Mouse (Mus musculus) urinary bladder, postnatal 14 days (tissue): ENCODE results near the gene Tbc1d9b.
"Not testable (repeated sequence)": the region's sequence is repeated elsewhere in the genome, so short reads cannot be mapped to it uniquely, and the experiment has no call there.

Experiments used
- DNase-seq: peaks from one replicate; pipeline ENCODE4 v3.0.0; 2021; ENCODE audit warnings: low spot score

Gene Tbc1d9b

DNA sequence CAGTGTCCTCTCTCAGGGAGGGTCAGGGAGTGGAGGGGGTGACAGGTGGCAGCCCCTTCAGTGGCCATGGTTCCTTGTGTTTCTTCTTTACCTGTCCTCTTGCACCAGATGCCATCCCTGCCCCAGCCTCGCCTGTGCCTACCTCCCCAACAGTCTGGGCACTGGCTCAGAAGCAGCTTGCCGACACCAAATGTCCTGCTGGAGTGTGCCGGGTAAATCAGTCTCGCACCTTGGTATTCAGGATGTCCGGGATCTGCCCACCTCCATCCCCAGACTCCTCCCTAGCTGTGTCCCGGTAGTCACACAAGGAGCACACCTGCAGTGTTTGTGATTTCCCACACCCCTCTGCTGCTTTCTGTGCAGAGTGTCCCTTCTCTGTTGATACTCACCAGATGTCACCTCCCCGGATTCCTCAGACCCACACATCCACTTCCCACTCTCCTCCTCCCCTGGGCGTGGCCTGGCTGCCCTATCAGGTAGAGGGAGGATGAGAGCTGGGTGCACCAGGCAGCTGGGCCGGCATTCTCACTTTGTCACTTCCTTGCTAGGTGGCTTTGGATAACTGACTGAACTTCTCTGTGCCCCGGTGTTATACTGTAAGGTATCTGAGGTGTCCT, 7.1 kb downstream of the Tbc1d9b start:
- no peak for DNase-seq

DNA sequence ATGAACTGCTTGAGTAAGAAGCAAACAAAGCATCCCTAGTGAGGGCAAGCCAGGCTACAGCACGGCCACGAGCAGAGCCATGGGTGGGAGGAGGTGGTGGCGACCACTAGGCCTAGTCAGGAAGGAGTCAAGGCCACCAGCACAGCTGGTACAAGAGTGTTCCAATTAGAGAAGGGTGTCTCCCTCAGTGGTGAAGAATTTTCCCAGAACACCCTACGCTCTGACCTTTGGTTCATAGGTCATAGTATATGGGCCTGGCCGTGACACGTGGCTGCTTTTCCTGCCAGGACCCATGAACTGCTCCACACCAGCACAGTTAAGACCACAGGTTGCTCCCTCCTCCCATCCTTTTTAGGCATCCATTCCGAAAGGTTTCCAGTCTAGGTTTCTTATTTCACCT, 8.4 kb downstream of the Tbc1d9b start:
- no peak for DNase-seq

DNA sequence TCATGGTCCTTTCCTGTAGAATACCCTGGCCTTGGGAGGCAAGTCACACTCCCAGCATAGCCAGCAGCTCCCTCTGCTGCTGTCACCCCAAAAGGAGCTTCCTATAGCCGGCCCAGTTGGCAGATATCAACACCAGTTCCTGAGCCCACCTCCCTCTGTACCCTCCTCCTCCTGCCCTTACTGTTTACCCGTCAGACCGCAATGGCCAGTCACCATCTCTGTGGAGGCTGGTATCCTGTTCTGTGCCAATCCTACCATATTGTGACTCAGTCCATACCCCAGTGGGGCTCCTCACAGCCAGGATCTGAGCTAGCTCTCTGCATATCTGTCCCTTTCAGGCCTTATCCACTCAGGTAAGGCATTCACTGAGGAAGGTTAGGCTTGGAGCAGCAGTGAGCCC, 14.3 kb downstream of the Tbc1d9b start:
- no peak for DNase-seq

DNA sequence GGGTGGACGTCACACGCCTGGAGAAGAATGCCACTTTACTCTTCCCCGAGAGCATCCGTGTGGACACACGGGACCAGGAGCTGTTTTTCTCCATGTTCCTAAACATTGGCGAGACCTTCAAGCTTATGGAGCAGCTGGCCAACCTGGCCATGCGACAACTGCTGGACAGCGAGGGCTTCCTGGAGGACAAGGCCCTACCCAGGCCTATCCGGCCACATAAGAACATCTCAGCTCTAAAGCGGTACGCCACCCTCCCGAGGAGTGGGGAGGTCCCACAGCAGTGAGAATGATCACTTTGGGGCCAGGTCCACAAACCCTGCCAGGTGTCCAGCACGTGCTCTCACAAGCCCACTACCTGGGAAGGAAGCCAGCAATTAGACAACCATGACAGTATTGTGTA, 14.9 kb downstream of the Tbc1d9b start:
- DNase-seq, result no peak

DNA sequence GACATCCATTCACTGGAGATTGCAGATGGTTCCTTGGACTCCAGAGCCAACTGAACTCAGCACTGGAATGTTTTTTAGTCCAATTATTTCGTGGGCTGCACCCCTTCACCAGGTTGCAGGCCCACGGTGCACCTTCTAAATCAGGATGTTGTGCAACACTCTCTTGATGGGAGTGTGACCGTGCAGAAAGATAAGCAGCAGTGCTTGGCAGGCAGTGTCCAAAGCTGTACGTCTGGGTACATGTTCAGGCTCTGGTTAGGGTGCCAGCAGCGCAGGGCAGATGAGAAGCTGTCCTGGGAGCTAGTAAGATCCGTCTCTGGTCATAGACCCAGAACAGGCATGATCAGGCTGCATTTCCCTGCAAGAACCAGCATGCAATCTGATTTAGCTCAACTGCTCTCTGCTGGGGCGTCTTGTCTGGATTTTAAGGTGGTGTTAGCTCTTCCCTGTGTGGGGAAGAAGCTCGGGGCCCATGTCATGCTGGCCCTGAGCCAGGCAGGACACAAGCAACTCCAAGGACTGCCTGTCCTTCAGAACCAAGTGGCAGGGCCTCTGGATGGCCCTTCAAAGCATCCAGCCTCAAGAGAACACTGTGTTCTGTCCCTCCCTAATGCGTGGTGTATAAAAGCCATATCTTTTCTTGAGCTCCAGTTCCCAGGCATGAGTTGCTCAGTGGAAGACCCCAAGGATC, 16.2 kb downstream of the Tbc1d9b start:
- no peak for DNase-seq

DNA sequence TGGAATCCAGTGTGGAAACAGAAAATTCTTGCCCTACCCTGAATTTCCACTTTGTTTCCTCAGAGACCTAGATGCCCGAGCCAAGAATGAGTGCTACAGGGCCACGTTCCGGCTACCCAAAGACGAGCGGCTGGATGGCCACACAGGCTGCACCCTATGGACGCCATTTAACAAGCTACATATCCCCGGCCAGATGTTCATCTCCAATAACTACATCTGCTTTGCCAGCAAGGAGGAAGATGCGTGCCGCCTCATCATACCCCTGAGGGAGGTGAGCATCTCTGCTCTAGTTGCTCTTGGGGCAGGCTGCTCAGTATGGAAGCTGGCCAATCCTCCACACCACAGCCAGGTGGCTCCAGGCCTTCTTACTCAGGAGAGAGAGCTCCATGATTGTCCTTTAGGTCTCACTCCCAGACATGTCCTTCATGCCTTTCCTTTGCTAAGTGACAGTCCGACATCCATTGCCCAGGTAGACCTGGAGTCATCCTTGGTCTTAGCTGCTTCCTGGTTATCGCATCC, 16.8 kb downstream of the Tbc1d9b start:
- DNase-seq, result no peak

DNA sequence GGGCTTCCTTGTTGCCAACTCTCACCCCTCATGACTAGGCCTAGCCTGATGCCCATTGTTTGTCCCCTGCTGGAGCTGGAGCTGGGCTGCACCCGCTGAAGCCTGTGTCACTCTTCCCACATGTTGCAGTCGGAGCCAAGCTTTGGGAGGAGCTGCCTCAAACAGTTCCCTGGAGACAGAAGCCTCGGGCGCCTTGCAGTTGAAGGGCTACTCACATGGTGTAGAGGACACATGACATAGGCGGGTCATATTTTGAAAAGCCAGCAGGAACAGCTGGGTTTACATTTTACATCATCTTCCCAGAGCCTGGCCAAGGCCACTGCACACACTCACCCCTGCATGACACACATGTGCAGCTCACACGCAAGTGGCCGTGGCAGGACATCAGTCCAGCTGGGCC, 18.0 kb downstream of the Tbc1d9b start:
- DNase-seq, result no peak

DNA sequence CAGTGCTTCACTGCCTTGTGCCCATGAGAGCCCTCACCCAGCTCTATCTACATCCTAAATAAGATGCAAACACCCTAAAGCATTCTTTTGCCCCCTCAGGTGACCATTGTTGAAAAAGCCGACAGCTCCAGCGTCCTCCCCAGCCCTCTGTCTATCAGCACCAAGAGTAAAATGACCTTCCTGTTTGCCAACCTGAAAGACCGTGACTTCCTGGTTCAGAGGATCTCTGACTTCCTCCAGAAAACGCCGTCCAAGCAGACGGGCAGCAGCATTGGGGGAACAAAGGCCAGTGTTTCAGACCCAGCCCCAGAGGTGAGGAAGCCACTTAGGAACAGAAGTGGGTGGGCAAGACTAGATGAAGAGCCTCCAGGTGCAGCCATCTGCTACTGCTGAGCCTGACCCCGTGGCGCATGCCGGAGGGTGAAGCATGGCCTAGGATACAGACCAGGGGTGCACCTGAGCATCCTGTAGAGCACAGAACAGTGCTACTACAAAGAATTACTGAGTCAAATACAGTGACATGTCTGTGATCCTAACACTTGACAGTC, 18.5 kb downstream of the Tbc1d9b start:
- no peak for DNase-seq

DNA sequence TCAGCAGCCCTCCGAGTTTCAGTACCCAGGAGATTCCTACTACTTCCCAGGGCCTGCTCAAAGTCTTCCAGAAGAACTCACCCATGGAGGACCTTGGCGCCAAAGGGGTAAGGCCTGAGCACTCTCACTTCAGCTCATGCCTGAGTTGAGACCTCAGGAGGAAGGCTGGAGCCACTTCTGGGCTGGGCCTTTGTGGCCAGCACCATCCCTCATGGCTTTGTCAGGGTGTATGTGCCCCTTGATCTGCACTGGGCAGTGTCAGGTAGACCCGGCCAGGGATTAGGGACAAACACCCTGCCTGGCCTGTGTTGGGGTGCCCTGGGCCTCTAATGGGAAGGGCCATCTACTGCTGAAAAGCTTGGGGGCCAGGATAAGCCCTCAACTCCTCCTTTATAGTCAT, 20.2 kb downstream of the Tbc1d9b start:
- DNase-seq, result no peak

DNA sequence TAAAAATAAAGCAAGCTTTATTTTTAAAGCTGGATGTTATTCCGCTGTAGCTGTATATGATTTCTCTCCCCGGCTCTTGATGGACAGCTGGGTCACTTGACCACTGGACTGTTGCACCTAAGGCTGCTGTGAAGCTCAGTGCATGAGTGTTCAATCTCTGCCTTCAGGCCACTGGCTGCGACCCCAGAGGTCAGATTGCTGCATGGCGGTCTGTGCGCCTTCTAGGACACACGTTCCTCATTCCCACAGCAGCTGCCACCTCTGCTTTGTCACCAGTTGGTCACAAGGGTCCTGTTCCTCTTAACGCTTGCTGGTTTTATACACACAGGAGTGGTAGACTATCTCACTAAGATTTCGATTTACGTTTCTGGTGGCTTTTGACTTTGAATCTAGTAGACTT, 23.0 kb downstream of the Tbc1d9b start:
- no peak for DNase-seq

DNA sequence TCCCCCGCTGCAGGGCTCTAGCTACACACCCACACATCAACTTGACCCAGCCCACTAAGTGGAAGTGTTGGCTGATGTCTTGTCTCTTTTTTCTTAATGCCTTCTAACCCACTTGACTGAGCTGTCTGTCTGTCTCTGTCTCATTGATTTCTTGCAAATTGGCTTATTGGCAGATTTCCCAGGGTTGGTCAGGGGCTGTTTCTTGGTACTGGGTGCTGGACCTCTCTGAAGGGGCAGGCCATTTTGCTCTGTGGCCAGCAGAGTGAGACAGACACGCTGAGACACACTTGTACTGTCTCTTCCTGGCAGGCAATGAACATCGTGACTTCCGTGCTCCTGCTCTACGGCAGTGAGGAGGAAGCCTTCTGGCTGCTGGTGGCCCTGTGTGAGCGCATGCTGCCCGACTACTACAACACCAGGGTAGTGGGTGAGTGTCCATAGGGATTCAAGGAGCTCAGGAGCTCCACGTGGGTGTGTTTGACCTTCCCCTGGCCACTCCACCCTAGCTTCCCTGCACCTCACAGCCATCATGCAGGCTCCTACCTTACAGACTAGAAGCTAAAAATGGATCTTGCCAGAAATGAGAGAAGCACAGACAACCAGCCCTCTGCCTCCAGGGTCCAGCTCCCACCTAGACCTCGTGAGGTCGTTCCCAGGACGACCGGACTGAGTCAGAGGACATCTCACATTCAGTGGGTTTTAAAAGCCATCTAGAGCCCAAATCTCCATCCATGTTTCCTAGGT, 23.8 kb downstream of the Tbc1d9b start:
- no peak for DNase-seq

DNA sequence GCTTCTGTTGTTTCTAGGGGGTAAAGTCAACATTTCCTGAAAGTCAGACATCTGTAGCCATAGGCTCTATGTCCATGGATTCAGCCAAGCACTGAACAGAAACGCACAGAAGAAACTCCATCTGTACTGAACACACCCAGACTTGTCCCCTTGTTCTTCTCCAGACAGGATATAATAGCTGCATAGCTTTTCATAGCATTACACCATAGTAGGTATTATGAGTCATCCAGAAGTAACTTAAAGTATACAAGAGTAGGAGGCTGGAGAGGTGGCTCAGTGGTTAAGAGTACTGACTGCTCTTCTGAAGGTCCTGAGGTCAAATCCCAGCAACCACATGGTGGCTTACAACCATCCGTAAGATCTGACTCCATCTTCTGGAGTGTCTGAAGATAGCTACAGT, 24.6 kb downstream of the Tbc1d9b start:
- no peak for DNase-seq

DNA sequence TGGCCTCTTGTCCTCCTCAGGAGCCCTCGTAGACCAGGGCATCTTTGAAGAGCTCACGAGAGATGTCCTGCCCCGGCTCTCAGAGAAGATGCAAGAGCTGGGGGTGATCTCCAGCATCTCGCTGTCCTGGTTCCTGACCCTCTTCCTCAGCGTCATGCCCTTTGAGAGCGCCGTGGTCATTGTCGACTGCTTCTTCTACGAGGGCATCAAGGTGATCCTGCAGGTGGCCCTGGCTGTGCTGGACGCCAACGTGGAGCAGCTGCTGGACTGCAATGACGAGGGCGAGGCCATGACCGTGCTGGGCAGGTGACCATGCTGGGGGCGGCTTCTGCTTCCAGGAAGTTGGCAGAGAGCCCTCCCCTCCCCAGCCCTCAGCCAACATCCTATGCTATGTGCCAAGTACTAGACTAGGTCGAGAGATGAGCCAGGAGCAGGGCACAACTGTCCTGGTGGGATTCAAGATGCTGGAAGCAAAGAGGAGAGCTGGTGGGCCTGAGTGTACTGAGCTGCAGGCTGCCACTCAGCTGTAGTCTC, 25.6 kb downstream of the Tbc1d9b start:
- DNase-seq, result no peak

DNA sequence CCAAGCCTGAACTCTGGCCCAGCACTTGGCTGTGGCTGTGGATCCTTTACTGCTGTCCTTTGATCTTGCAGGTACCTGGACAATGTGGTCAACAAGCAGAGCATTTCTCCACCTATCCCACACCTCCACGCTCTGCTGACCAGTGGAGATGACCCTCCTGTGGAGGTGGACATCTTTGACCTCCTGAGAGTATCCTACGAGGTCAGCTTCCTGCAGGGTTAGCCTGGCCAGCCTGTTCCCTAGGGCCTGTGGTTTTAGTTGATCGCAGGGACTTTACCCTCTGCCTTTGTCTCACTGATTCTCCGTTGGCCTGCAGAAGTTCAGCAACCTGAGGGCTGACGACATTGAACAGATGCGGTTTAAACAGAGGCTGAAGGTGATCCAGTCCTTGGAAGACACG, 27.1 kb downstream of the Tbc1d9b start:
- no peak for DNase-seq

DNA sequence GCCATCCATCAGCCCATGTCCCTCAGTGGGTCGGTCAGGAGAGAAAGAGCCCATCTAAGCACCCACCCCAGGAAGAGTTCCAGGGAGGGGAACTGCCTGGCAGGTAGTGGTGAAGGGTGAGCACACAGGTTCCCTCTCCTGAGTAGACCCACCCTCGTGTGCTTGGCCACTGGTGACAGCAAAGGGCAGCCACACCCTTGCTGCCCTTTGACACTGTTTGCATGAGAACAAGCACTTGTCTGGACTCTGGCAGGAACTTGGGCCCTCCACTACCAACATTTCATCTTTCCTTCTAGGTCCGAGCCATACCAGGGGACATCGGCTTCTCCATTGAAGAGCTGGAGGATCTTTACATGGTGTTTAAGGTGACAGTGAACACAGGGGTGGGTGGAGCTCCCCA, 28.2 kb downstream of the Tbc1d9b start:
- no peak for DNase-seq

DNA sequence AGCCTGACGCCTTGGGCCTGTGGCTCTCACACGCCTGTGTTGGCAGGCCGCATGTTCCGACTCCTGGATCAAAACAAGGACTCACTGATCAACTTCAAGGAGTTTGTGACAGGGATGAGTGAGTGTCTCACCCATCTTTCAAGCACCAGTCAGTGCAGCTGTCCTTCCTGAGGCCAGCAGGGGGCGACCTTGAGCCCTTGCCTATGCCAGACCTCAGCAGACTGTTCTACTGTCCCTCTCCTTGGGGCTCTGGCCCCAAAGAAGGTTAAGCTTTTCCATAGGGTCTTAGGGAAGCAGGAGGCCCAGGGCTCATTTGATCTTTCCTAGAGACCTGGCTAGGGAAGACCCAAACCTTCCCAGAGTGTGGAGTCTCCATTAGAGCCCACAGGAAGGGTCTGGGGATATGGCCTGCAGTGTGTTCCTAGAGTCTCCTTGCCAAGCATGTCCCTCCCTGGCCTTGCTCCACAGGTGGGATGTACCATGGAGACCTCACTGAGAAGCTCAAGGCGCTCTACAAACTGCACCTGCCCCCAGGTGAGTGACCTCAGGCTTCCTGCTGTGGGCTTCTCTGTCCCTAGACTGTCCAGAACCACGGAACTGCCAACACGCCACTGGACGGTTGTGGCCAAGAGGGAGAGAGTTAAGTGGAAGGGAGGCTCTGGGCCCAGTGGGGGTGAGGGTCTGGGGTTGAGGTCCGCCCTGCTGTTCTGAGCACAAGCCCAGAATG, 30.5 kb downstream of the Tbc1d9b start:
- peak; percentile 56 for DNase-seq

DNA sequence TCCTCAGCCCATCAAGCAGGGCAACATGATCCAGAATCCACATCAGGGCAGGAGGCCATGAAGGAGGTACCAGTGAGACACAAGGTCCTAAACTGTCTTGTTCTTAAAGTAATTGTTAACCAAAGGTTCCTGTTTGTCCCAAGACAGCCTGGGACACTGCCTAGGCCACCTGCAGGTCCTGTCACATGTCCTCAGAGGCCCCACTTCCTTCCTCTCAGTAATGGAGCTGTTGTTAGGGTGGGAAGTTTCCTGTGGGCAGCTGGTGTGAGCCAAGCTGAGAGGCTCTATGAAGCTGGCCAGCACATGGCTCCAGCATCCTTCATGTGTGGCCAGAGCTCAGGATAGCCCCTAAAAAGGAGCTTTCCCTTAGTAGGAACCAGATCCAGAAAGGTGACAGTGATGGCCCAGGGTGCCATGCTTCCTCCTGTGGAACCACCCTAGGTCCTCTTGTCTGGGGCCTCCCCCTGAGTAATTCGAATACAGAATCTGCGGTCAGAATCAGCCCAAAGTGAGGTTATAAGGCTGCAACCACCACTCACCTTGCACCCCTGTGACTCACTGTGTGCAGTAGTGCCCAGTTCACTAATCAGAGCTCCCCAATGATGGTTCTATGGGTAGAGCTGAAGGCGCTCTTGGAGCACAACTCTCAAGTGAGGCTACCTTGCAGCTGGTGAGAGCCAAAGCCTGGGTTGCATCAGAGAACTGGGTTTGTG, 31.3 kb downstream of the Tbc1d9b start:
- no peak for DNase-seq

DNA sequence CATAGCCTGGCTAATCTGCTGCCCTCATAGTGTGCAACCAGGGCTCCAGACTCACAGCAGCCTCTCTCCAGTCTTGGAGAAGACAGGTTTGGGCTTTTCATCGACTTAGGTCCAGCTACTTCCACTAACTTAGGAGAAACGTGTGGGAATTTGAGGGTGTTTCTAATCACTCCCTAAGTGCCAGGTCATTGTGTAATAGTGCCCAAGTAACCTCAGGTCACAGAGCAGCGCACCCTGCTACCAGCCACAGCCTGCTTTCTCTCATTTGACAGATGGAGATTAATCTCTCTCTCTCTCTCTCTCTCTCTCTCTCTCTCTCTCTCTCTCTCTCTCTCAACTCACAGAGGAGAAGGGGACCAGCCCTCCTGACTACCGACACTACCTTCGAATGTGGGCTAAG, 37.2 kb downstream of the Tbc1d9b start:
- DNase-seq, result no peak

DNA sequence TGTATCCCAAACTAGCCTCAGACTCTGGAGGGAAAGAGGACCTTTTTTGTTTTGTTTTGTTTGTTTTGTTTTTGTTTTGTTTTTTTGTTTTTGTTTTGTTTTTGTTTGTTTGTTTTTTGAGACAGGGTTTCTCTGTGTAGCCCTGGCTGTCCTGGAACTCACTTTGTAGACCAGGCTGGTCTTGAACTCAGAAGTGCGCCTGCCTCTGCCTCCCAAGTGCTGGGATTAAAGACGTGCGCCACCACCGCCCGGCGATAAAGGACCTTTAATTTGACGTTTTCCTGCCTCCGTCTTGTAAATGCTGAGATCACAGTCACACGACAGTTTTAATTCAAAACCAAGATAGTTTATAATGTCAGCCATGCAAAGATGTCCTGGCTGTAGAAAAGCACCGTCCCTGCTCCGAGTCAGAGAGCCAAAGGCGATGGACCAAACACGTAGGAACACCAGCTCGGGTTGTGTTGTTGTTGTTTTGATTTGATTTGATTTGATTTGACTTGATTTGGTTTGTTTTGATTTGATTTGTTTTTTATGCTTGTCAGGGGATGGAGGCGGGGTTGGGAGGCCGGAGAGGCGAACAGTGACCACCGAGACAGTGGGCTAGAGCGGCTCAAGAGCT, 43.0 kb downstream of the Tbc1d9b start, which contains the start of gene Mrnip:
Gene Mrnip, plus strand, starts transcription at position 334 of the 619 bp plus-strand sequence.
- not testable (repeated sequence) for DNase-seq

DNA sequence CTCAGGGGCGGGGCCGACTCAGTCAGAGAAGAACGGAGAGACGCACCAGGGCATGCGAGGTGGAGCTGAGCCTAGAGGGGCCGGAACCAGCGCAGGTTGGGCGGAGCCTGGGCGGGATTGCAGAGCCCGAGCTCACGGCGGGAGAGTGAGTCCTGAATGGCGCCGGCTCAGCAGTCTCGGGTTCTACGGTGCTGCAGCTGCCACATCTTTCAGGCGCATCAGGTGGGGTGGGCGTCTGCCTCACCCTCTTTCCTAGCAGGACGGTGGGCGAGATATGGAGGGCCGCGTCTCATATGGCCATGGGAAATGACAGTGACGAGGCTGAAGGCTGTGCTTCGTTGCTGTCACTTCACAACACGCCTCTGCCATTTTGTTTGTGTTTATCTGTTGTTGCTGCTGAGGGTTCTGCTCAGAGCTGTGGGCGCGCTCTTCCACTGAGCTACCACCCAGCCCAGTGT, 43.6 kb downstream of the Tbc1d9b start:
- peak; percentile 99 for DNase-seq

DNA sequence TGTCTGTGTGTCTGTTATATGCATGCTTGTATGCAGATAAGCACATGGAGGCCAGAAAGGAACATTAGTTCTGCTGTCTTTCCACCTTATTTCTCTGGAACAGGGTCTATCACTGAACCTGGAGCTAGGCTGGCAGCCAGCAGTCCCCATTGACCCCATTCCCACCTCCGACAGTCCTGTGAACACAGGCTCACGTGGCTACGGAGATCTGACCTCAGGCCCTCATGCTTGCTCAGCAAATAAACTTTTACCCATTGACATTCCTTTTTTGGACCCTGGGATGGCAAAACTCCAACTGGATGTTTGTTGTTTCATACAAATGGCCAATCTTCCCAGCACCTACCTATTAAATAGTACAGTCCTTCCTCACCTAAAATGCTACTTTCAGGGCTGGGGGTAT, 45.2 kb downstream of the Tbc1d9b start:
- no peak for DNase-seq
